Mouse (Mus musculus) neural tube, postnatal 0 days (tissue): ENCODE results near the gene Vmn1r155. TPM values are rescaled to one million over a fixed set of nuclear protein-coding genes. Genes with fewer than 3 reads are reported as not detected.

Experiments
- polyA plus RNA-seq: library from polyadenylated mRNA; unstranded; fragments of >200 nt; fragmentation: Nextera tagmentation; extraction: Ambion mirVana; gene quantifications from 2 replicates; pipeline ENCODE4 v1.2.1, GENCODE M21; 2015

Gene Vmn1r155
- polyA plus RNA-seq = not detected in 2 replicates

GRCm38 (mm10) chr7:22657718-22658117 is at the start of gene Vmn1r155:
Vmn1r155 (plus strand) TSS chr7:22658018.

DNA sequence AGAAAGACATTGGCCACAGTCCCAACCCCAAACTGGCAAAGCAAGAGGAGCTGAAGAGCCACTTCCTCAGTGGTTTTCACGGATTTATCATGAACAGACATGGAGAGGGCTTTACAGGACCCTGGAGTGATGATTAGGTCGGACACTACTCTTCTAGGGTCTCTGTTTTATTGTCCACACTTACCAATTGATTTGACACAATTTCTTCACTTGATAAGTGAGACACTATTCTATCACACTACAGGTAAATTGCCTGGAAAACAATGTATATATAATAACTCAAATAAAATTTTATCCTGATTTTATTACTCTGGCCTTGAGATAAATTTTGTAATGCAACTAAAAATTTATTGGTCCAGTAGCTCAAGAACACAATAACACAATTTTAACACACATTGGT is 34.4 kb downstream of the Vmn1r155 start, which contains the start of gene Gm8693:
Gm8693 (minus strand) TSS at position 101 of the 400 bp plus-strand sequence.

Other genes starting within 250 kb of the Vmn1r155 start
- gene Vmn1r148, start 244.4 kb upstream of the Vmn1r155 start, polyA plus RNA-seq = not detected in 2 replicates
- not detected in 2 replicates for gene Vmn1r149, start 219.8 kb upstream of the Vmn1r155 start, polyA plus RNA-seq
- gene Gm10665, start 193.9 kb upstream of the Vmn1r155 start, polyA plus RNA-seq = not detected in 2 replicates
- gene Vmn1r151, start 158.3 kb upstream of the Vmn1r155 start, polyA plus RNA-seq = not detected in 2 replicates
- not detected in 2 replicates for gene Vmn1r152, start 135.1 kb upstream of the Vmn1r155 start, polyA plus RNA-seq
- gene Gm8677, start 123.1 kb upstream of the Vmn1r155 start, polyA plus RNA-seq = not detected in 2 replicates
- not detected in 2 replicates for gene Gm4201, start 92.7 kb upstream of the Vmn1r155 start, polyA plus RNA-seq
- gene Gm4565, start 69.9 kb upstream of the Vmn1r155 start, polyA plus RNA-seq = not detected in 2 replicates
- gene Gm8693, start 34.3 kb downstream of the Vmn1r155 start, polyA plus RNA-seq = not detected in 2 replicates
- gene Gm4567, start 61.7 kb downstream of the Vmn1r155 start, polyA plus RNA-seq = not detected in 2 replicates
- not detected in 2 replicates for gene Vmn1r157, start 103.7 kb downstream of the Vmn1r155 start, polyA plus RNA-seq
- gene Vmn1r158, start 132.8 kb downstream of the Vmn1r155 start, polyA plus RNA-seq = not detected in 2 replicates
- not detected in 2 replicates for gene Vmn1r159, start 185.6 kb downstream of the Vmn1r155 start, polyA plus RNA-seq
- gene Vmn1r160, start 213.2 kb downstream of the Vmn1r155 start, polyA plus RNA-seq = not detected in 2 replicates